Mouse (Mus musculus) CH12.LX (cell line): ENCODE measurements at regions not wholly inside any gene's neighbourhood (a gene's known extent, or its start where the extent isn't known, plus 50 kb on each side); places are given as distances from the start of the nearest gene placed in this dataset.

Experiments used
- DNase-seq: peaks from one replicate; pipeline ENCODE4 v3.0.0-alpha.2; 2013; ENCODE audit errors: extremely low read depth
- H3K27ac ChIP-seq: 2 replicates; pipeline ENCODE4 v1.5.1; 2012; ENCODE audit warnings: low read depth, mild to moderate bottlenecking, control low read depth, moderate library complexity; ENCODE audit not compliant: insufficient read depth
- H3K27me3 ChIP-seq: replicated peaks from 2 replicates; pipeline ENCODE3; 2012; ENCODE audit warnings: inconsistent platforms
- H3K36me3 ChIP-seq, 2 experiments: replicated peaks in 1 of 2; 2 replicates each; pipeline versions ENCODE3 to v1.6.1; 2012; ENCODE audit warnings: inconsistent platforms in 1 of 2, low read length in 1 of 2, mild to moderate bottlenecking in 1 of 2, mixed read lengths in 1 of 2, moderate library complexity in 1 of 2; ENCODE audit not compliant: control insufficient read depth in 1 of 2, insufficient read depth in 1 of 2
- H3K4me1 ChIP-seq, 2 experiments: 2 replicates each; pipeline ENCODE4 v1.6.1; 2012; ENCODE audit warnings: inconsistent platforms in 1 of 2, moderate library complexity in 1 of 2; ENCODE audit not compliant: insufficient read depth in 2 of 2, control insufficient read depth in 1 of 2
- H3K4me2 ChIP-seq: 2 replicates; pipeline ENCODE4 v1.6.1; 2012; ENCODE audit warnings: low read depth, mild to moderate bottlenecking, control low read depth; ENCODE audit not compliant: poor library complexity, insufficient read depth, severe bottlenecking
- H3K4me3 ChIP-seq, 3 experiments: fragments of 150-350 bp in 1 of 3; sonication (generic) in 1 of 3; replicated peaks in 1 of 3; 2 replicates each; pipeline versions ENCODE3 to v1.5.1; 2011 to 2012; ENCODE audit warnings: low read depth in 2 of 3, low read length in 2 of 3, mild to moderate bottlenecking in 2 of 3, moderate library complexity in 2 of 3, control low read depth in 1 of 3, improper control_type of control experiment in 1 of 3, inconsistent platforms in 1 of 3, mixed read lengths in 1 of 3; ENCODE audit not compliant: poor library complexity in 1 of 3
- H3K79me2 ChIP-seq: replicated peaks from 2 replicates; pipeline ENCODE4 v1.6.1; 2012; ENCODE audit warnings: mild to moderate bottlenecking, moderate library complexity; ENCODE audit not compliant: control insufficient read depth, poor library complexity, insufficient read depth, severe bottlenecking; ENCODE audit errors: extremely low read depth
- H3K9ac ChIP-seq: 2 replicates; pipeline ENCODE4 v1.6.1; 2012; ENCODE audit warnings: low read depth, mild to moderate bottlenecking, control low read depth, moderate library complexity; ENCODE audit not compliant: insufficient read depth
- H3K9me3 ChIP-seq: replicated peaks from 2 replicates; pipeline ENCODE3; 2012; ENCODE audit warnings: low read length, inconsistent platforms, mixed read lengths
- CHD2 ChIP-seq: IDR thresholded peaks from 2 replicates; pipeline ENCODE4 v1.6.1; 2011; ENCODE audit warnings: low read length, improper control_type of control experiment
- E2F4 ChIP-seq: IDR thresholded peaks from 2 replicates; pipeline ENCODE4 v1.6.1; 2011; ENCODE audit warnings: low read depth, low read length, improper control_type of control experiment; ENCODE audit not compliant: insufficient replicate concordance
- ETS1 ChIP-seq: conservative IDR thresholded peaks from 2 replicates; pipeline ENCODE4 v1.6.1; 2012; ENCODE audit warnings: low read depth, mild to moderate bottlenecking, inconsistent platforms, low read length, improper control_type of control experiment, moderate library complexity
- GABPA ChIP-seq: IDR thresholded peaks from 2 replicates; pipeline ENCODE4 v1.6.1; 2012; ENCODE audit warnings: low read depth, low read length, improper control_type of control experiment, inconsistent platforms; ENCODE audit not compliant: insufficient replicate concordance
- HCFC1 ChIP-seq: IDR thresholded peaks from 2 replicates; pipeline ENCODE4 v1.6.1; 2012; ENCODE audit warnings: low read depth, mild to moderate bottlenecking, inconsistent platforms, low read length, improper control_type of control experiment
- IRF4 ChIP-seq: IDR thresholded peaks from 2 replicates; pipeline ENCODE4 v1.6.1; 2014; ENCODE audit warnings: low read depth, mild to moderate bottlenecking, inconsistent platforms, low read length, improper control_type of control experiment
- JUND ChIP-seq: conservative IDR thresholded peaks from 2 replicates; pipeline ENCODE4 v1.6.1; 2011; ENCODE audit warnings: low read depth, low read length, improper control_type of control experiment
- KAT2A ChIP-seq: IDR thresholded peaks from 2 replicates; pipeline ENCODE4 v1.6.1; 2012; ENCODE audit warnings: low read length, improper control_type of control experiment, inconsistent platforms; ENCODE audit not compliant: insufficient replicate concordance
- MAZ ChIP-seq: IDR thresholded peaks from 2 replicates; pipeline ENCODE4 v1.6.1; 2012; ENCODE audit warnings: low read depth, mild to moderate bottlenecking, inconsistent platforms, low read length, improper control_type of control experiment, moderate library complexity
- MEF2A ChIP-seq: IDR thresholded peaks from 2 replicates; pipeline ENCODE4 v1.6.1; 2014; ENCODE audit warnings: low read depth, mild to moderate bottlenecking, inconsistent platforms, low read length, improper control_type of control experiment, borderline replicate concordance
- NRF1 ChIP-seq: IDR thresholded peaks from 2 replicates; pipeline ENCODE4 v1.6.1; 2014; ENCODE audit warnings: low read depth, mild to moderate bottlenecking, inconsistent platforms, low read length, improper control_type of control experiment, moderate library complexity
- PAX5 ChIP-seq: IDR thresholded peaks from 2 replicates; pipeline ENCODE4 v1.6.1; 2012; ENCODE audit warnings: low read length, inconsistent platforms, mixed read lengths
- POLR2A ChIP-seq: IDR thresholded peaks from 2 replicates; pipeline ENCODE4 v1.6.1; 2011; ENCODE audit warnings: low read depth, mild to moderate bottlenecking, improper control_type of control experiment, low read length
- POLR2AphosphoS2 ChIP-seq: IDR thresholded peaks from 2 replicates; pipeline ENCODE4 v1.6.1; 2011; ENCODE audit warnings: low read depth, low read length, improper control_type of control experiment
- RCOR1 ChIP-seq: conservative IDR thresholded peaks from 2 replicates; pipeline ENCODE4 v1.6.1; 2012; ENCODE audit warnings: low read depth, mild to moderate bottlenecking, inconsistent platforms, low read length, improper control_type of control experiment
- SMC3 ChIP-seq: IDR thresholded peaks from 2 replicates; pipeline ENCODE4 v1.6.1; 2011; ENCODE audit warnings: low read depth, low read length, improper control_type of control experiment
- TCF12 ChIP-seq: IDR thresholded peaks from 2 replicates; pipeline ENCODE4 v1.6.1; 2014; ENCODE audit warnings: low read depth, mild to moderate bottlenecking, inconsistent platforms, low read length, improper control_type of control experiment
- UBTF ChIP-seq: IDR thresholded peaks from 2 replicates; pipeline ENCODE4 v1.6.1; 2012; ENCODE audit warnings: low read depth, mild to moderate bottlenecking, inconsistent platforms, low read length, improper control_type of control experiment, moderate library complexity
- USF1 ChIP-seq: IDR thresholded peaks from 2 replicates; pipeline ENCODE4 v1.6.1; 2014; ENCODE audit warnings: low read depth, mild to moderate bottlenecking, inconsistent platforms, low read length, improper control_type of control experiment
- USF2 ChIP-seq: conservative IDR thresholded peaks from 2 replicates; pipeline ENCODE4 v1.6.1; 2011; ENCODE audit warnings: low read depth, low read length, improper control_type of control experiment
- ZMIZ1 ChIP-seq: IDR thresholded peaks from 2 replicates; pipeline ENCODE4 v1.6.1; 2012; ENCODE audit warnings: low read depth, mild to moderate bottlenecking, inconsistent platforms, low read length, improper control_type of control experiment
- ZNF384 ChIP-seq: IDR thresholded peaks from 2 replicates; pipeline ENCODE4 v1.6.1; 2012; ENCODE audit warnings: low read depth, low read length, improper control_type of control experiment, inconsistent platforms
- dilution Hi-C: fragments of 300-500 bp; cut with MboI; formaldehyde crosslinking; loops from 2 replicates; pipeline ENCODE4 v1.14.3; 2020; ENCODE audit warnings: low sequenced_read_pairs; ENCODE audit not compliant: extremely low pct_unique_long_range_greater_than_20kb, extremely low pct_ligation_motif_present
- in situ Hi-C: fragments of 300-500 bp; cut with MboI; formaldehyde crosslinking; loops from 3 replicates; pipeline ENCODE4 v1.14.3; 2019; ENCODE audit warnings: low sequenced_read_pairs, low pct_ligation_motif_present, low pct_unique_long_range_greater_than_20kb, mixed read lengths

GRCm38 (mm10) chr13:34468132-34468748 lies 123.3 kb upstream of the Slc22a23 start:
- Histone ChIP-seq H3K4me1 (peaks cover 0 to under 1% of the 10 kb centered on the region in 2 experiments; a peak in 1 of 4 replicates), H3K27ac (no peak overlapping the region), H3K79me2 (no peaks in the 10 kb centered on the region), H3K9me3 (no peaks in the 10 kb centered on the region), H3K9ac (no peak overlapping the region), H3K36me3 (no peaks in the 10 kb centered on the region), H3K4me2 (no peak overlapping the region), H3K4me3 (no peak overlapping the region), H3K27me3 (no peaks in the 10 kb centered on the region)
- in situ Hi-C loops, result no loop called here
- dilution Hi-C loops, result no loop called here
- TF ChIP-seq ZNF384 (no peak), SMC3 (no peak), E2F4 (no peak), MEF2A (no peak), POLR2AphosphoS2 (no peak), ZMIZ1 (no peak), CHD2 (no peak), UBTF (no peak), RCOR1 (no peak), USF2 (no peak), JUND (no peak), KAT2A (no peak), HCFC1 (no peak), USF1 (no peak), TCF12 (no peak), GABPA (no peak), MAZ (no peak)
- DNase-seq, result no peak

DNA sequence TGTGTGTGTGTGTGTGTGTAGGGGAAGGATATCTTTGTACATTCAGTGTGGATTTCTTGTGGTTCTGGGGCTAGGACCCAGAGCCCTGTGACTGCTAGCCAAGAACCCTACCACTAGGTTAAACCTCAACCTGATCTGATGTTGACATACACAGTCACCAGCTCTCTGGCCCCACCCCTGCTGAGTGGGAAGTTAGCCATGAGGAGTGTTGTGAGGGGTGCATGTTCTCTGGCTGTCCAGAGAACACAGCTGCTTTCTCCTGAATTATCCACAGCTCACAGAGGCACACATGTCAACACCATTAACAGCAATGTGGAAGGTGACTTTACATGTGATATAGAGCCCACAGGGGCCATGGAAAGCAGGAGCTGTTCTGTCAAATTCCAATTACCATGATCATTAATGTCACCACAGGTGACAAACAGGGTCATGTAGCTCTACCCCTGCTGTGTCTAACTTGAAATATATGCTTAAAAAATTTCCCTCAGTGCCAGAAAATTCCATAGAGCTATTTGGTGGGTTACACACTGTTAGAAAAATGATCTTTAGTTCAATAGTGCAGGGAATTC lies 121.0 kb upstream of the Slc22a23 start:
- H3K9me3 ChIP-seq, result no peaks in the 10 kb centered on the region
- H3K4me1 ChIP-seq, result peaks cover 7 to 8% of the 10 kb centered on the region in 2 experiments; a peak in 3 of 4 replicates
- in situ Hi-C loops, result no loop called here
- no peak overlapping the region for H3K27ac ChIP-seq
- H3K9ac ChIP-seq, result no peak overlapping the region
- H3K27me3 ChIP-seq, result no peaks in the 10 kb centered on the region
- no peaks in the 10 kb centered on the region for H3K36me3 ChIP-seq
- dilution Hi-C loops, result no loop called here
- no peak for DNase-seq
- H3K79me2 ChIP-seq, result no peaks in the 10 kb centered on the region
- no peak overlapping the region for H3K4me2 ChIP-seq
- H3K4me3 ChIP-seq, result no peak overlapping the region
- TF ChIP-seq KAT2A, result no peak
- TF ChIP-seq USF1, result no peak
- TF ChIP-seq PAX5, result no peak
- no peak for TF ChIP-seq POLR2A
- no peak for TF ChIP-seq NRF1
- TF ChIP-seq ETS1, result no peak
- TF ChIP-seq UBTF, result no peak
- TF ChIP-seq IRF4, result no peak
